Mouse (Mus musculus) kidney, postnatal 14 days (tissue): ENCODE data around the gene Gm28102.
"Not testable (repeated sequence)": the region's sequence is repeated elsewhere in the genome, so short reads cannot be mapped to it uniquely, and the experiment has no call there.

Source experiments
- DNase-seq: peaks from one replicate; pipeline ENCODE4 v3.0.0; 2022; ENCODE audit warnings: mixed read lengths

Gene Gm28102

DNA sequence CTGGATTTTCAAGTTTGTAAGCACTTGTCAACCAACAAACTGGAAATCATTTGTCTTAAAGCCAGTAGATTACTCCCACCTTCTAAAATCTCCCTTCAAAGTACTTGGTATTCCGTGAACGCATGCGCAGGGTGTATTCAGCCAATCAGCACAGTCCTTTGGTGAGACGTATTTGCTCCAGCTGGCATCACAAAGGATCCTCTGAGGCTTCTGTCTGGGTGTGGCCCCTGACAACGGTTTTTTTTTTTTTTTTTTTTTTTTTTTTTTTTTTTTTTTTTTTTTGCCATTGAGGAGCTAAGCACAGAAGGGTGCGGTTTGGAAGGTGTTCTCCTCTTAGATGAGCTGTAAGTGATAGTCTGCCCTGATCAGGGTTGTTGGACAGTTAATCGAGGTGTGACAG, at the start of gene Gm28102:
Gene Gm28102 (plus strand): TSS at position 301 of the 400 bp plus-strand sequence.
- DNase-seq, result not testable (repeated sequence)
